Mouse (Mus musculus): ENCODE data around the gene Tomm20.

- no peak for TF ChIP-seq POLR2A (IDR thresholded peaks at IDR 0.05; ENCODE audit: insufficient read depth, low read length)
- TF ChIP-seq CTCF (IDR thresholded peaks at IDR 0.05; ENCODE audit: low read depth, low read length): no peak
- TF ChIP-seq EP300 (IDR thresholded peaks at IDR 0.05; ENCODE audit: insufficient read depth, low read depth, low read length): no peak
Observed at GRCm38 (mm10) chr8:126881641-126882140, 64.0 kb downstream of the Tomm20 start.

Measured in ES-Bruce4 (cell line).